Mouse (Mus musculus): Measurements from ENCODE around the gene Ttc28. TPM values are rescaled to one million over a fixed set of nuclear protein-coding genes. Genes with fewer than 3 reads are reported as not detected.

Ttc28 gene
- polyA plus RNA-seq, 1 experiment from 2014 or later: 17.6 TPM

DNA sequence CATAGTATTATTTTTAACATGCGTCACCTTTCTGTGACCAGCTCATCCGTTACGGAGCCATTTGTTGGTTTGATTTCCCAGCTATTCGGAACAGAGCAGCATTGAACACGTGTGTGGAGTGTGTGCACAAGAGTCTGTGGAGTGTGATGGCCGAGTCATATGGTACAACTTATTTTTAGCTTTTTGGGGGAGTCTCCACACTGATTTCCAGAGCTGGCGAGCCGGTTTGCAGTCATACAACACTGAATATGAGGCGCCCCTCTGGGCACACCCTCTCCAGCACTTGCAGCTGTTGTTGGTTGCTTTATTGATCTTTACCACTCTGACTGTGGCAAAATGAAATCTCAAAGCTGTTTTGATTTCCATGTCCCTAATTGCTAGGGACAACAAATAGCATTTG is 197.7 kb downstream of the Ttc28 start:
- WGBS: 68% methylated on average over 9 of the region's 9 CpGs
- Histone ChIP-seq H3K36me3 (no peaks in the 10 kb centered on the region), H3K9ac (no peak overlapping the region), H3K27me3 (no peaks in the 10 kb centered on the region), H3K9me3 (no peaks in the 10 kb centered on the region), H3K4me2 (replicated peaks) (no peak overlapping the region), H3K4me1 (peaks cover 26% of the 10 kb centered on the region), H3K4me3 (no peak overlapping the region), H3K27ac (no peak overlapping the region)
- ATAC-seq (ENCODE audit: low FRiP score, low read depth): 0 out of 2 replicates have a peak, but pooled peaks have one; percentile 36

DNA sequence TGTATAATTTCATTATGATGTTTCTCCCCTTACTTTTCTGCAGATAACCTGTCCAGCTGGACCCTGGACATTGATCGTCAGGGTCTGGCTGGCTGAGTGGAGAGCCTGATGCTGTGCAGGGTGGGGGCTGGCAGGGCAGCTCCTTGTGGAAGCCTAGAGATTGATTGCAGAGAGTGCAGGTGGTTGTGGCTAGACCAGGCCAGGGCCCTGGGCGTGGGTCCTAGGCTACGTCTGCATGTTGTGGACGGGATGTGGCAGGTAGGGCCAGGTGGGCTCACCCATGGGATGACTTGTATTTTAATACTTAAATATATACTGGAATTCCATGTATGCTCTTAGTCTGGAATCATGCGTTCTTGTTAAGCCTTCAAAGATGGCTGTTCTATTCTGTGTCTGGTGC is 201.0 kb downstream of the Ttc28 start:
- 84% methylated on average over 5 of the region's 5 CpGs for WGBS
- H3K4me3 ChIP-seq: no peak overlapping the region
- no peaks in the 10 kb centered on the region for H3K27me3 ChIP-seq
- H3K9me3 ChIP-seq: no peaks in the 10 kb centered on the region
- no peak overlapping the region for H3K9ac ChIP-seq
- ATAC-seq (ENCODE audit: low FRiP score, low read depth): no peak
- H3K4me1 ChIP-seq: peaks cover 6% of the 10 kb centered on the region; the same call in 1 of the 2 replicates
- no peak overlapping the region for H3K27ac ChIP-seq
- no peak overlapping the region for H3K4me2 ChIP-seq (replicated peaks)
- H3K36me3 ChIP-seq: peaks cover 4% of the 10 kb centered on the region

DNA sequence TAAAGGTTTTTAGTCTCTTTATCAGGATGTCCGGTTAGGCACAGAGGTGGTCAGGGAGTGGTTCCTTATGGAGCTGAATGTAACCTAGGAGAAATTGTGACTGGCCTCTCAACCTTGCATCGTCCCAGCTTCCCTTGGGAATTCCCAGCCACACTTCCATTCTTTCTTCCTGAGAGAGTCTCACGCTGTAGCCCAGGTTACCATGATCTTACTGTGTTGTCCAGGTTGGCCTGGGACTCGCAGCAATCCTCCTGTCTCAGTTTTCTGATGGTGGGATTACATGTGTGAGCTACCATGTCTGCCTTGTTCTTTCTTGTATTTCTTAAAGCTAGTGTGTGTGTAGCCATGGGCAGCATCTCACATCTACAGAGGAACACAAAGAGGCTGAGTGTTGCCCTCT is 206.2 kb downstream of the Ttc28 start:
- 93% methylated on average over 4 of the region's 4 CpGs for WGBS
- no peak overlapping the region for H3K4me3 ChIP-seq
- H3K4me1 ChIP-seq: no peaks in the 10 kb centered on the region
- no peak overlapping the region for H3K9ac ChIP-seq
- H3K36me3 ChIP-seq: peaks cover 23% of the 10 kb centered on the region
- H3K4me2 ChIP-seq (replicated peaks): no peak overlapping the region
- ATAC-seq (ENCODE audit: low FRiP score, low read depth): no peak
- H3K9me3 ChIP-seq: no peaks in the 10 kb centered on the region
- no peak overlapping the region for H3K27ac ChIP-seq
- H3K27me3 ChIP-seq: no peaks in the 10 kb centered on the region

DNA sequence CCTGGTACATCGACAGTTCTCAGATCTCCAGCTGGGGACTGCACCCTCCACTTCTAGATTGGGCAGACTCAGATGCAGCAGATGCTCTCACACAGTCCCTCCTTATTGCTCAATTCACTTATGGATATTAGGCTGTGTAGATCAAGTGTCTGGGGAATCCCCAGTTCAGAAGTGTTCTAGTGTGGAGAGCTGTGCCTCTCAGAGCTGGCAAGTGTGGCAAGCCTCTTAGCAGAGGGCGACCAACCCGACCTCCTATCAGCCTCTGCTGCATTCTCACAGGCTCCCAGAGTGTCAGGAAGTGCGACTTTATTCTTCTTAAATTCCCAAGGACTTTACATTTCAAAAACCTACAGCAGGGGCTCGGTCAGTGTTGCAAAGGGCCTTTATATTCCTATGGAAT is 217.1 kb downstream of the Ttc28 start:
- Histone ChIP-seq H3K27me3 (no peaks in the 10 kb centered on the region), H3K9ac (no peak overlapping the region), H3K27ac (no peak overlapping the region), H3K4me3 (no peak overlapping the region), H3K9me3 (no peaks in the 10 kb centered on the region), H3K4me2 (replicated peaks) (no peak overlapping the region), H3K4me1 (peaks cover 30% of the 10 kb centered on the region), H3K36me3 (peaks cover 32% of the 10 kb centered on the region)
- ATAC-seq (ENCODE audit: low FRiP score, low read depth): no peak
- 52% methylated on average over 5 of the region's 5 CpGs for WGBS

DNA sequence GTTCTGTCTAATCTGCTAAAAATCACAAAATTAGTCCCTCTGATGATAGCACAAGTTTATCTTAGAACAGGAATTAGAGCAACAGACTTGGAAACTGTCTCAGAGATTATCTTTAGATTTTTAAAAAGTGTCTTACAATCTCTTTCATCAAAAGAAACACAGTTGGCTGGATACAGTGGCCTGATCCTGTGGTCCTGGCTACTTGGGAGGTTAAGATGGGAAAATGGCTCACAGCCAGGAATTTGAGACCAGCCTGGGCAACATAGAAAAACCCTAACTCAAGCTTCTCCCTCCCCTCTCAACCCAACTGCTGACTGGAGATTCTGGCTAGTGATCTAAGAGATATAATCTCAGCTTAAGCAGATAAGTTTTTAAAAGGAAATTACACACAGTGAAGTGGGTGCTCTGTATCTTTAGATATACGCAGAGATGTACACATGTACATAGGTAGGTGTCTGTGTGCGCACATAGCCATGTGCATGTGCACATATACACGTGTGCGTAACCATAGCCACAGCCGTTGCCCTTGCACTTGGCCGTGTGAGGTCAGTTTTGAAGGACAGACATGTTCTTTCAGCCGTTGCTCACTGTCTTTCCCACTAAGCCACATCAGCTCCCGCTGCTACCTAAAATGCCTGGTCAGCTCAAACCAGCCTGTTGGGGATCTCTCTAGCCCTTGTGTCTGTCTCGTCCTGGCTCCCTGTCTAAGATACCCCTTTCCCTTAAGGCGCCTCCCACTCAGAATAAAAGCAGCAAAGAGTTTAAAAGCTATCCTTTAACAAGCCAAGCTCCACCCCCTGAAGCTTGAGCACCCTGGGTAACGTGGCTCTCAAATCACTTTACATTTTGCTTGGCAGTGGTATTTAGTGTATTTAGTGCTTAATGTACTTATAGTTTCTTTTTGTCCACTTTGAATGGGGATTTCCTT is 217.9 kb downstream of the Ttc28 start:
- peaks cover 39% of the 10 kb centered on the region for H3K36me3 ChIP-seq
- H3K27ac ChIP-seq: no peak overlapping the region
- no peak for ATAC-seq (ENCODE audit: low FRiP score, low read depth)
- no peaks in the 10 kb centered on the region for H3K27me3 ChIP-seq
- H3K4me1 ChIP-seq: peaks cover 30% of the 10 kb centered on the region
- H3K9me3 ChIP-seq: no peaks in the 10 kb centered on the region
- H3K4me3 ChIP-seq: no peak overlapping the region
- WGBS: 69% methylated on average over 11 of the region's 11 CpGs
- H3K9ac ChIP-seq: no peak overlapping the region
- no peak overlapping the region for H3K4me2 ChIP-seq (replicated peaks)

DNA sequence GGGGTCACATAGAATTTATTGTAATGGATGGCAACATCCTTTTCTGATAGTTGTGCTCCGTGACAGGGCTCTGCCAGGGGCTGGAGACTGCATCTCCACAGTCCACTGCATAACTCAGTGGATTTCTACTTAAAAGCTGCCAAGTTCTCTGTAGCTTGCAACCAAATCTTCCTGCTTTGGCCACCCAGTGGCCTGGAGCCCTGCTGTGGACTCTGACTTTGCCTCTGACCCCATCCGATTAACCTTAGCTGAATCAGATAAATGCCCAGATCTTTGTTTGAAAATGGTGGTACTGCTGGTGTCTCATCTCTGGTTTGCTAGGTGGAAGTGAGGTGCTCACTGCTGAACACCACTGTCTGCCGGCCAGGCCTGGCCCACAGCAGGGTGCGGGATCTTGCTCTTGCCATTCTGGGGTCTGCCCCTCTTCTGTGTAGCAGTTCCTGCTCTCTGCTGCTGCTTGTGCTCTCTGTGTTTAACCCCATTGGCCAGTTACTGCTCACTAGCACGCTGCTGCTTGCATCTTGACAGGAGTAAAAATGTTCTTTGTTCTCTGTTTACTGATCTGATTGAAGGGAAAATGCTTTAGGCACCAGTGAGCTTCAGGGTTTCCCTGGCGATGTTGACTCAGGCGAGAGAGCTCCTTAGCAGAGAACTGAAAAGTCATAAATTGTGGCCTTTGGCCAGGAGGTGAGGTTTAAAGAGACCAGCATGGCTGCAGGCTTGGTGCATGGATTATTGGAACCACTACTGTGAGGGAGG is 219.1 kb downstream of the Ttc28 start:
- no peak for ATAC-seq (ENCODE audit: low FRiP score, low read depth)
- peaks cover 30% of the 10 kb centered on the region for H3K4me1 ChIP-seq
- H3K4me2 ChIP-seq (replicated peaks): no peak overlapping the region
- no peaks in the 10 kb centered on the region for H3K27me3 ChIP-seq
- H3K27ac ChIP-seq: no peak overlapping the region
- peak overlapping the region; percentile 31 for H3K9ac ChIP-seq
- H3K4me3 ChIP-seq: no peak overlapping the region
- H3K9me3 ChIP-seq: no peaks in the 10 kb centered on the region
- H3K36me3 ChIP-seq: peaks cover 45% of the 10 kb centered on the region
- 31% methylated on average over 7 of the region's 7 CpGs for WGBS

DNA sequence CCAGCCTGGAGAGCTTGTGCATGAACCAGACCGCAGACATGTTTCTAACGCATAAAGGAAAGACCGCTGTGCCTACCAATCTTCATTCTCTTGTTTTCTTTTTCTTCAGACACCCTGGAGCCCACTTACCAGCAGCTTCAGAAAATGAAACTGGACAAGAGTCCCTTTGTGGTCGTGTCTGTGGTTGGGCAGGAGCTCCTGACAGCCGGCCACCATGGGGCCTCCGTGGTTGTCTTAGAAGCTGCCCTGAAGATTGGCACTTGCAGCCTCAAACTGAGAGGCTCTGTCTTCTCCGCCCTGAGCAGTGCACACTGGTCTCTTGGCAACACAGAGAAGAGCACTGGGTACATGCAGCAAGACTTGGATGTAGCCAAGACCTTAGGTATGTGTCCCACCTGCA is 221.0 kb downstream of the Ttc28 start:
- H3K4me1 ChIP-seq: peaks cover 30% of the 10 kb centered on the region
- WGBS: 91% methylated on average over 7 of the region's 7 CpGs
- H3K9ac ChIP-seq: no peak overlapping the region
- no peak overlapping the region for H3K27ac ChIP-seq
- no peak for ATAC-seq (ENCODE audit: low FRiP score, low read depth)
- peaks cover 47% of the 10 kb centered on the region for H3K36me3 ChIP-seq
- no peak overlapping the region for H3K4me2 ChIP-seq (replicated peaks)
- H3K4me3 ChIP-seq: no peak overlapping the region
- H3K9me3 ChIP-seq: no peaks in the 10 kb centered on the region
- no peaks in the 10 kb centered on the region for H3K27me3 ChIP-seq

DNA sequence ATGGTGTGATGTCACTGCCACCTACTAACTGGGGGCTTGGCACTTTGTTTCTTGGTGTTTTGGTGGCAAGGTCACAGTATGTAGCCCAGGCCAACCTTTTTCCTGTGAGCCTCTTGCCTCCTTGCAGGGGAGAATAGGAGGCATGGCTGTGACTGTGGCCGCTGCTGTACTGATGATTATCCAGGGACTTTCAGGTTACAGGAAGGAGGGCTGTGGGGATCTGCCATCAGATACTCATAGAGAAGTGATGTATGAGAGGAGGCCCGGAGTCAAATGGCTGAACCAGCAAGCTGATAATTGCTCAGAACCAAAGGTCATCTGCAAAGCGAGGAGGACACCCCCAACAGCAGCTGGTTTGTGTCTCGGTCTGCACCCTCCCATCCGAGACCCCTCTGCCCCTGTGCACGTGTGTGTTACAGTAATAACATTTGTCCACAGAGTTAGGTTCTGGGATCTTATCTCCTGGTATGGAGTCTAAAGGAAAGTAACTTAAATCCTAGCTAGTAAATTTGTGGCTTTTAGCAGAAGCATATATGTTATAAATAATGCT is 221.9 kb downstream of the Ttc28 start:
- Histone ChIP-seq H3K27ac (no peak overlapping the region), H3K9ac (no peak overlapping the region), H3K9me3 (no peaks in the 10 kb centered on the region), H3K27me3 (no peaks in the 10 kb centered on the region), H3K4me2 (replicated peaks) (no peak overlapping the region), H3K36me3 (peaks cover 40% of the 10 kb centered on the region), H3K4me1 (peaks cover 39% of the 10 kb centered on the region), H3K4me3 (no peak overlapping the region)
- no peak for ATAC-seq (ENCODE audit: low FRiP score, low read depth)
- 58% methylated on average over 6 of the region's 6 CpGs for WGBS

DNA sequence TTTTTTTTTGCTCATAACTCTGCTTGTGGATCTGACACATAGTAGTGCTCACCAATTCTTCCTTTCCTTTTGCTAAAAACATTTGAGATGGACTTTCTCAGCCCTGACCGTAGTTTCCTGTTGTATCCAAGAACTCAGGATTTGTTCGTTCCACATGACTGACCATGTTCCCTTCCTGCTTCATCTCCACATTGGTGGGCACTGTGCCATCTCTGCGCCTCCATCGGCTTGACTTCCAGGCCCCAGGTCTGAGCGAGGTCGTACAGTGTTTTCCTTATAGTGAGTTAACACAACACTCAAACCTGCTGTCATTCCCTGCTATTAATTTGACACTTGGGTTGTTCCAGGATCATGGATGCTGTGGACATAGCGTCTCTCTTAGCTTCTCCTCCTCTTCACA is 225.2 kb downstream of the Ttc28 start:
- H3K27me3 ChIP-seq: no peaks in the 10 kb centered on the region
- H3K36me3 ChIP-seq: peaks cover 35% of the 10 kb centered on the region
- ATAC-seq (ENCODE audit: low FRiP score, low read depth): no peak
- H3K4me1 ChIP-seq: peaks cover 11% of the 10 kb centered on the region
- no peak overlapping the region for H3K4me3 ChIP-seq
- no peak overlapping the region for H3K4me2 ChIP-seq (replicated peaks)
- 92% methylated on average over 7 of the region's 7 CpGs for WGBS
- no peak overlapping the region for H3K9ac ChIP-seq
- H3K27ac ChIP-seq: no peak overlapping the region
- no peaks in the 10 kb centered on the region for H3K9me3 ChIP-seq

DNA sequence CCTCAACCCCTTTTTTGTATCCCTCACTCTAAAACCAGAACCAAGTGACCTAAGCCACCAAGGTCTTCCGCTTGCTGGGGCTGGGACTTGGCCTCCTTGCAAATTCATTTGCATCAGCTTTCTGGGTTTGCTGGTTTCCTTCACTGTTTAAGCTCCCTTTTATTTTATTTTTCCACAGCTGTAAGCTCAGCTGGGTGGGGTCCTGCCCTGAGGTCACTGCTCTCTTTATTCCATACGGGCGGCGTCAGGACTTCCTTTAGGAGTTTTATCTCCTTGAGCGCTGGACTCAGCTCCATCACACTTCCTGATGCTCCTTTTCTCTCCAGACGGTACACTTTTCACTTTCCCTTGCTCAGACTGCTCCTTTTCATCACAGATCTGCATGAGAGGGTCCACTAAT is 231.8 kb downstream of the Ttc28 start:
- no peaks in the 10 kb centered on the region for H3K27me3 ChIP-seq
- H3K9ac ChIP-seq: no peak overlapping the region
- no peak for ATAC-seq (ENCODE audit: low FRiP score, low read depth)
- WGBS: 75% methylated on average over 6 of the region's 6 CpGs
- no peak overlapping the region for H3K4me2 ChIP-seq (replicated peaks)
- H3K4me1 ChIP-seq: peaks cover 53% of the 10 kb centered on the region
- no peaks in the 10 kb centered on the region for H3K36me3 ChIP-seq
- no peaks in the 10 kb centered on the region for H3K9me3 ChIP-seq
- no peak overlapping the region for H3K4me3 ChIP-seq
- no peak overlapping the region for H3K27ac ChIP-seq

DNA sequence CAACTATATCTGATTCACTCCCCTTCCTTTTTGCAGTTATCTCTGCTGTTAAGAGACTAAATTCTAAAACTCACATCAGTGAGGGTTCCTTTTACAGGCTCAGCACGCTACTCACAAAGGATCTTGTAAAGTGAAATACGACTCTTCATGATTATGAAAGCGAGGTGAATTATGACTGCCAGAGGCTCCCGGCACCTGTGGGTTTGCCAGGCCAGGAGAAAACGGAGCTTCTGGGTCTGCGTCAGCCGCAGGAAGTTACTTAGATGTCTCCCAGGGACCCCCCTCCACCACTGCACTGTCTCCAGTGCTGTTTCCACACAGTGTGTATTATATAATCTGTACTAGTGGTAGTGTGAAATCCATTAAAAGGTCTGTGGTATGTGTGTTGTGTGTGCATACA is 233.6 kb downstream of the Ttc28 start:
- H3K36me3 ChIP-seq: peaks cover under 1% of the 10 kb centered on the region; the same call in 1 of the 2 replicates

More for the DNA sequence above, 233.6 kb downstream of the Ttc28 start:
- no peaks in the 10 kb centered on the region for H3K9me3 ChIP-seq
- ATAC-seq (ENCODE audit: low FRiP score, low read depth): peak; percentile 30; the same call in 1 of the 2 replicates
- no peak overlapping the region for H3K4me2 ChIP-seq (replicated peaks)
- 9% methylated on average over 7 of the region's 7 CpGs for WGBS
- peak overlapping the region; percentile 0; the same call in 1 of the 2 replicates for H3K27ac ChIP-seq
- H3K4me3 ChIP-seq: no peak overlapping the region
- H3K27me3 ChIP-seq: 0 out of 2 replicates have a peak, but pooled peaks cover under 1% of the 10 kb centered on the region
- no peak overlapping the region for H3K9ac ChIP-seq
- peaks cover 63% of the 10 kb centered on the region for H3K4me1 ChIP-seq

Measured in limb, embryonic 13.5 days (tissue).